Mouse (Mus musculus): ENCODE data around the gene Hist2h4.
"Not testable (repeated sequence)": the region's sequence is repeated elsewhere in the genome, so short reads cannot be mapped to it uniquely, and the experiment has no call there.

Gene Hist2h4

DNA sequence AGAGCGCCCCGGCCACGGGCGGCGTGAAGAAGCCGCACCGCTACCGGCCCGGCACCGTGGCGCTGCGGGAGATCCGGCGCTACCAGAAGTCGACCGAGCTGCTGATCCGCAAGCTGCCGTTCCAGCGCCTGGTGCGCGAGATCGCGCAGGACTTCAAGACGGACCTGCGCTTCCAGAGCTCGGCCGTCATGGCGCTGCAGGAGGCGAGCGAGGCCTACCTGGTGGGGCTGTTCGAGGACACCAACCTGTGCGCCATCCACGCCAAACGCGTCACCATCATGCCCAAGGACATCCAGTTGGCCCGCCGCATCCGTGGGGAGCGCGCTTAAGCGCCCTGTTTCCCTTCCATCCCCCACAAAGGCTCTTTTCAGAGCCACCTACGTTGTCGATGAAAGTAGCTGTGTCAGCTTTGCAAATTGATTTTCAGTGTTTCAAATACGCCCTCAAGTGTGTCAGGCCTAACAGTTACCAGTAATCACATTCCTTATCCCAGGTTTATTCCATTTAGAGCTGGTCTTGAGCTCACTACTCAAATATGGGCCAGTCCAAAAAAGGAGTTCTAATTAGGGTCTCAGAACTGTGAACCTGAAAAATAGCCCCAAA lies 5.8 kb upstream of the Hist2h4 start:
- DNase-seq (ENCODE audit: low spot score), result not testable (repeated sequence)

GRCm38 (mm10) chr3:96268051-96268775 lies 5.1 kb upstream of the Hist2h4 start, which contains the start of gene Hist2h3b:
Gene Hist2h3b (plus strand): TSS chr3:96268654.
- DNase-seq (ENCODE audit: low spot score), result peak; percentile 87

GRCm38 (mm10) chr3:96267541-96267940 lies 4.4 kb upstream of the Hist2h4 start:
- no peak for DNase-seq (ENCODE audit: low spot score)

DNA sequence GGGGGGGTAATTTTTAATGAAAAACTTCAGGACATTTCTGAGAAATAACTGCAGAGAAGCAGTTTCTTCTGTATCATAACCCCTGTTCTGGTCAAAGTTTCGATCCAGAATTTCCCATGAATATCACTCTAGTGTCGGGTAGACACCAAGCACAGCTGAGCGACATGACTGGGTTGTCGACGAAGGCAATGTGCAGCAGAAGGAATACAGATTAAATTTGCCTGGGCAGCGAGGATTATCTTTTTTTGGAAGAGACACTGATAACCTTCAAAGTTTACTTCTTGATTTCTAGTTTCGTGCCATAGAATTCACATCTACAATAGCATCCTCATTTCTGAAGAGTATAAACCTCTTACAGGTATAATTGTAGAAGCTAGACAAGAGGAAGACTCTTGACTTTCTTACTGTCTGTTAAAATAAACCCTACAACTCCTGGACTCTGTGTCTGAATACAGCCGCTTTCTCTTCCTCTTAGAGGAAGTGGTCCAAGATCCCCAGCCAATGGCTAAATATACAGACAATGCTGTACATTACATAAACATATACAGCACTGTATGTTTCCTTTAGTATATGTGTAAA lies 3.1 kb upstream of the Hist2h4 start:
- DNase-seq (ENCODE audit: low spot score), result no peak

DNA sequence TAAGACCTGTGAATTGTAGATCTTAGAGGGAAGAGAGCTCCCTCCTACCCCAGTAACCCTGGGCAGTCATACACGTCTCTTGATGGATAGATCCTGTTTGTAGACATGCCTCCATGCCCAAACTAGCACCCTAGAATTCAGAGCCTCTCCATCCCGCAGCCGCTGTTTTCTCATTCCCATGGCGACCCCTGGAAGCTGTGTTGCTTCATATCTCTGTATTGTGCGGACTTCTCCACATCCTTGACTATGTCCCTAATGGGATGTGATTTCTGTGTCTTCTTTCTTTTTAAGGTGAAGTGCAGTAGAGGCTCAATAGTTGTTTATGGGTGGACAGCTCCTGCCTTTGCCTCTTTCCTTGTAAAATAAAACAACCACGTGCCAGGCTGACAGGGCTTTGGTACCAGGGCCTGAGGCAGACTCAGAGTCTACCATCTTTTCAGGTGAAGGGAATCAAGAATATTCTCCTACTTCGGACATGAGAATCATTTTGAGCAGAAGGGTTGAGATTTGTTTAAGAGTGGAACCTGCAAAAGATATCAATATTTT lies 1.4 kb upstream of the Hist2h4 start:
- DNase-seq (ENCODE audit: low spot score), result no peak

DNA sequence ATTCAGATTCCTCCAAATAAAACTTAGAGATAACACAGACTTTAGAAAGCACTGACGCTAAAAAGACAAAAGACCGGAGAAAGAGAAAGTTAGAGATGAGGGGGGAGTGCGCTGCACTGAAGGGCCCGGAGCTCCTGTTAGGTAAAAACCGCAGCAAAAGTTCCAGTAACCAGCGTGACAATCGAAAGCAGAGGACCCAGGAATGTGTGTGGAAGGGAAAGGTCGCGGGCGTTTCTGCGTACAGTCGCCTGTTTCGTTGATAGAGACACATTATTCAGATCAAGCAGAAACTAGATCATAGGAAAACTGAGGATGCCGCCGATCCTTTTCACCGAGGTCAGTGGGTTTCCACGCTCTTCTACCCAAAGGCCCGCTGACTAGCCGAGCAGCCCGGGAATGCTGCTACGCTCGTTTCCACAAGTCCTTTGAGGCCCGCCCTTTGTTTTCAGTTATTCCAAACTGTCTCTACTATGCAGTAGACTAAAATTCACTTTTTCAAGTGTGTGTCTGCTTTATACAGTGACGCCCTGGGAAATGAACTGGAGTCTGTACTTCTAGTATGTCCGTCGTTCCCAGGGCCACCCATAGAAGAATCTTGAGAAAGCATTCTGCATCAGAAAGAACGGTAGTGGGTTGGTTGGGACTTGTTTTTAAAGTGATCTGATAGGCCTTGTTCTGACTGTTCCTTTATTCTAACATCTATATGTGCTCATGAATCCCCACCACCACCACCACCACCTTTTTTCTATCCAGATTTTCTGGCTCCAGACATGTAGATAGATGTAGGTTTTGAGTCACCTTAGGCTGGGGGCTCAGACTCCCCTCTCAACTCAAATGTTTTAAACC lies 670 bp upstream of the Hist2h4 start:
- DNase-seq (ENCODE audit: low spot score), result peak; percentile 19

DNA sequence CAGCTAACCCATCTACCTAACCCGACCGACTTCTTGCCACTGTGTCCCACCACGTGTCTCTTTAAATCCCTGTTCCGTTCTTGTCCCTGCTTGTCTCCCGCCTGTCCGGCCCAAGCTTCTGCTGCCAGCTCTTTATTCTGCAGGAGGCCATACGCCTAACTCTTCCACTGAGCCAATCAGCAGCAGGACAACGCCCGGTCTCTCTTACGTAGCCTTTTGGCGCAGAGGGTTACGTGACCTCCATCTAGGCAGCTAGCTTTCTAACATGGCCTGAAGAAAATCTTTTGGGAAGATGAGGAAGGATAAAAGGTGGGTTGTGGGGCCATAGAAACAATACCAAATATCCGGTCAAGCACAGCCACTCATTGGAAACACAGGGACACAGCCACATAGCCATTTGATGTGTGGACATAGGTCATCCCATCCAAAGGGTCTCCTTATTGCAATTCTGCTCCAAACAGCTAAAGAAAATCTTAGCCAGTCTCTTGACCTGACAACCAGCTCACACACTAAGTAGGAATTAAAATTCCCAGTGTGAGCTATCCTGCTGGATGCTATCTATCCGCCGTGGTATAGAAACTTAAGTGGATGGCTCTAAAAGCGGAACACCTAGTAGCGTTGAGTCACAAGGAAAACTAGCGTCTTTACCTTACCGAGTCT lies 765 bp downstream of the Hist2h4 start:
- peak; percentile 74 for DNase-seq (ENCODE audit: low spot score)

GRCm38 (mm10) chr3:96261623-96262022 lies 1.5 kb downstream of the Hist2h4 start:
- DNase-seq (ENCODE audit: low spot score), result no peak

DNA sequence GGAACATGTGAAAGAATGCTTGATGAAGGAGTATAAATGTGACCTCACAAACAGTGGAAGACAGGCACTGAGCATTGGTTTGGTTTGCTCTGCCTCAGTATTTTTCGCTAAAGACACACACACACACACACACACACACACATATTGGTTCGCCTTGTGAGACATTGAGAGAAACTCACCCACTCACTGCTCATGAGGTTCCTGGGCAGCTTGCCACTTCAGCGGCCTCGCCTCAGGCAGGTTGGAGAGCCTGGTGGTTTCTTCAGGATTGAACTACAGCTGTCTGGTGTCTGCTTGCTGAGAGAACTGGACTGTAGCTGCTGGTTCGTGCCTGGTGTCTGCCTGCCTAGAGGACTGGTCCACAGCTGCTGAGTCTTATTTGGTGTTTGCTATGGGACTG lies 2.9 kb downstream of the Hist2h4 start:
- no peak for DNase-seq (ENCODE audit: low spot score)

GRCm38 (mm10) chr3:96257190-96257589 lies 5.9 kb downstream of the Hist2h4 start:
- DNase-seq (ENCODE audit: low spot score), result no peak

DNA sequence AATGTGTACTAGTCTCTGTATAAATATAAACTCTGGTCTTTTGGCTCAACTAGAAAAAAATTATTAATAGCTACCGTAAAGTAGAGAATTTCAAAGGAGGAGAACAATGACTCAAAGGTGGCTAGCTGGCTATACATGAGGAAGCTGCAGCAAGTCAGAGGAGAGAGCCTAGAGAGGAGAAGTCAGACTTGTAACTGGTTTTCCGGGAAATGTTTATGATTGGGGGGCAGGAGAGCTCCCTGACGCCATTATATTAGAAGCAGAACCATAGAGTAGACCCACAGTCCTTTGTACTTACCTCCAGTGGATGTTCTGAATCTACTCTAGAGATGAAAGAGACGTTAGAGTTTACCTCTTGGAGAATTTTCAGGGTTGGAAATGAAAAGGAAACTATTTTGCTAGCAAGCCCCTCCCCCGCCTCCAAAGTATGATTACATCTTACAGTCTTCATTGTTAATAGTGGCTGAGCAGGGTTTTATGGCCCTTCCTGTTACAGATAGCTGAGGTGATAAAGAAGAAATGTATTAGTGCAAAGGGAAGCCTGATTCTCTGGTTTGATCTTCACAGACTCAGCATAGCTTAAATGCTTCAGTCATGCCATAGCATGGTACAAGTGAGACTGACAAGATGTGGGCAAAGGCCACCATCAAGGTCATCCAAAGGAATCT lies 7.1 kb downstream of the Hist2h4 start:
- DNase-seq (ENCODE audit: low spot score), result no peak

GRCm38 (mm10) chr3:96254683-96255355 lies 8.3 kb downstream of the Hist2h4 start:
- peak; percentile 62 for DNase-seq (ENCODE audit: low spot score)

GRCm38 (mm10) chr3:96251787-96252186 lies 11.3 kb downstream of the Hist2h4 start:
- DNase-seq (ENCODE audit: low spot score), result no peak

- DNase-seq (ENCODE audit: low spot score), result no peak
Observed at GRCm38 (mm10) chr3:96250890-96251289, 12.2 kb downstream of the Hist2h4 start.

GRCm38 (mm10) chr3:96249034-96249345 lies 14.1 kb downstream of the Hist2h4 start:
- no peak for DNase-seq (ENCODE audit: low spot score)

- no peak for DNase-seq (ENCODE audit: low spot score)
Observed at GRCm38 (mm10) chr3:96248141-96249033, 14.7 kb downstream of the Hist2h4 start.

DNA sequence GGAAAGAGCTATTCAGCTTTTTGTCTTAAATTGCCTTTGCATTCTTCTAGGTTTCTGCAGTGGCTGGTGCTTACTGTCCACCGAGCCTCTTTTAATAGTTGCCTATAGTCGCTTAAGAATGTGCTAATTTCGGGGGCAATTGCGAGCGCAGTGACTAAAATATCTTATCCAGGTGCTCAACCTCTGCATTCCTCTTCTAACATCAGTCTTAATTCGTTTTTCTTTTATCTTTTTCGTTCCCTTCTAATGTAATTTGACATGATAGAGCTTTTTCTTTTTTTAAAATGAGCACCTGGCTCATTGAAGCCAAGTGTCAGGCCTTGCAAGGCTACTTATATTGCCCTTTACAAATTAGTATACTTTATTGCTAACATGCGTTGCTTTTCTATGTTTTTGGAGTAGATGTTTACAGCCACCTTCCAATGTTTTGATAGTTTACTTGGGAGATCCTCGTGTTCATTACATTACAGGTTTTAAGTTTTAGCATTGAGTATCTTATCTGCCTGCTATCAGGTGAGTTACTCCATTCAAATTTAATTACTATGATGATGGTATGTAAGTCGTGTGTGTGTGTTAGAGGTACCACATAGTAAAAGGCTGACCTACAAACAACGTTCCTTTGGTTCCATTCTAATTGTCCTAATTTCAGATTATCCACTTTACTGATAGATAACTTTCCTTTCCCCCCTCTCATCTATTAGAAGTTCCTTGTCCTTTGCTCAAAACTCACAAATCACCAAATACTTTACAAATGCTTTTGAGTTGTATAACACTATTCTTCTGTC lies 15.6 kb downstream of the Hist2h4 start:
- no peak for DNase-seq (ENCODE audit: low spot score)

GRCm38 (mm10) chr3:96246427-96246856 lies 16.7 kb downstream of the Hist2h4 start, which contains the start of gene Hist2h3c1:
Gene Hist2h3c1 (plus strand): TSS chr3:96246685.
- not testable (repeated sequence) for DNase-seq (ENCODE audit: low spot score)

DNA sequence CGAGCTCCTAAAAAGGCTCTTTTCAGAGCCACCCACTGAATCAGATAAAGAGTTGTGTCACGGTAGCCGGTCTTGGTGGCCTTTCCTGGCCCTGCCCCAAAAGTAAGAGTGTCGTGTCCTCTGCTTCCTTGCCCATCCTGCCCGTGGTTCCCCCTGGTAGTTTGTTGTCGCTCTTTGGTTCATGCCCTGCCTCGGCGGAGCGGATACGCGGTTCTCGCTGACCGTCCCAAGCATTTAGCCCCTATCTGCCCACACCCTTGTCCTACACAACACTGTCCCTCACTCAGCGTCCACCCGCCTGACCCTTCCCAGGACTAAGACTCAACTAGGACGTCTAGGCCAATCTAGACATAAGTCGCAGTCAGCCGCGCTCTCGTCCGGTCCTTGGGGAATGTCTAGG lies 17.1 kb downstream of the Hist2h4 start:
- not testable (repeated sequence) for DNase-seq (ENCODE audit: low spot score)

Measured in retina, embryonic 14.5 days (tissue).